Mouse (Mus musculus): ENCODE results near the gene Nr1i3.

DNA sequence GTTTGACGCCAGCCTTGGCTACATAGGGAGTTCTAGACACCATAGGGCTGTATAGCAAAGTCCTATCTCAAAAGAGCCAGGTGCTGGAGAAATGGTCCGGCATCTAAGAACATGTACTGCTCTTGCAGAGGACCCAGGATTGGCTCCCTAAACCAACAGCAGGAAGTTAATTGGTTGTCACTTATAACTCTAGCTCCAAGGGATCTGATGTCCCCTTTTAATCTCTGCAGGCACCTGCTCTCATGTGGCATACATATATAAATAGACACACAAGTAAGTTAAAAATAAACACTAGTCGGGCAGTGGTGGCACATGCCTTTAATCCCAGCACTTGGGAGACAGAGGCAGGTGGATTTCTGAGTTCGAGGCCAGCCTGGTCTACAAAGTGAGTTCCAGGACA lies 22.0 kb downstream of the Nr1i3 start:
- TF ChIP-seq CTCF (IDR thresholded peaks at IDR 0.05; ENCODE audit: low read depth, low read length) (no peak), POLR2A (IDR thresholded peaks at IDR 0.05; ENCODE audit: borderline replicate concordance, low read depth, low read length) (no peak)
